Mouse (Mus musculus) lung, adult 2 months (tissue): Measurements from ENCODE around the gene Pik3ip1.

Experiments
- CTCF ChIP-seq: fragments of 200-500 bp; IDR thresholded peaks from 2 replicates; pipeline ENCODE4 v1.5.1; 2011; ENCODE audit warnings: mild to moderate bottlenecking, low read length, control low read depth; ENCODE audit not compliant: insufficient read depth
- POLR2A ChIP-seq: fragments of 200-500 bp; IDR thresholded peaks from 2 replicates; pipeline ENCODE4 v1.6.1; 2011; ENCODE audit warnings: low read depth, mild to moderate bottlenecking, control low read depth, low read length, borderline replicate concordance; ENCODE audit errors: extremely low read depth

- TF ChIP-seq CTCF = no peak
- TF ChIP-seq POLR2A = no peak
Measured at GRCm38 (mm10) chr11:3310789-3311585, 19.2 kb upstream of the Pik3ip1 start.
